Mouse (Mus musculus) megakaryocyte-erythroid progenitor cell, adult 5-6 weeks (primary cell): ENCODE results near the gene Mcts2. TPM values are rescaled to one million over a fixed set of nuclear protein-coding genes. Genes with fewer than 3 reads are reported as not detected.
"Not testable (repeated sequence)": the region's sequence is repeated elsewhere in the genome, so short reads cannot be mapped to it uniquely, and the experiment has no call there.

Source experiments
- ATAC-seq: replicated peaks from 2 replicates; pipeline ENCODE4 v1.8.0; 2016; ENCODE audit warnings: mild to moderate bottlenecking, inconsistent platforms; ENCODE audit not compliant: severe bottlenecking, poor library complexity, low FRiP score, low TSS enrichment
- total RNA-seq, 2 experiments: library from RNA; stranded (forward) in 1 of 2; stranded (reverse) in 1 of 2; fragments of 200-1000, 215-1000 nt in 1 of 2; fragments of >200 nt in 1 of 2; fragmentation: Nextera tagmentation in 1 of 2; gene quantifications; 2 replicates each; pipeline ENCODE4 v1.2.3; 2014 to 2017

Gene Mcts2
- 12.5 and 20.3 TPM in 2 replicates for total RNA-seq (2014; fragmentation: Nextera tagmentation)
- total RNA-seq (2017) = 5.8 and 6.2 TPM in 2 replicates

DNA sequence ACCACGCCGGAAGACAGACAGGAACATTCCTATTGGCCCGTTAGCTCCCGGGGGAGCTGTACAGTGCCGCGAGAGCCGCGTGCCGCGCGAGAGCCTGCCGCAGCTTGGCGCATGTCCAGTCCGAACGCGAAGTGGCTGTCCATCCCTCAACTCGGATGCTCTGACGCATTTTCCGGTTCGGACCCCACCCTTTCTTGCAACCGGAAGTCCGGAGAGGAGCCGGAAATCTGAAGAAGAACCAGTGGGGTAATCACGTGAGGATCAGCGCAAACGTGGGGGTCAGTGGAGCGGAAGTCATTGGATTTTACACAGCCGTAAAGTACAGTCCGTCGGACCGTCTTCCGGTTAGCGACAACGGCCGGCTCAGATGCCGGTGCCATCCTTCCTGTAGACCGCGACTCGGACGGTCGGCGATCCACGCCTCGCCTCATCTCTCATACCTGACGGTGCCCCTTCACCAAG lies at the start of gene Mcts2:
Gene Mcts2 (plus strand): TSS at position 230 of the 462 bp plus-strand sequence.
- no peak for ATAC-seq

DNA sequence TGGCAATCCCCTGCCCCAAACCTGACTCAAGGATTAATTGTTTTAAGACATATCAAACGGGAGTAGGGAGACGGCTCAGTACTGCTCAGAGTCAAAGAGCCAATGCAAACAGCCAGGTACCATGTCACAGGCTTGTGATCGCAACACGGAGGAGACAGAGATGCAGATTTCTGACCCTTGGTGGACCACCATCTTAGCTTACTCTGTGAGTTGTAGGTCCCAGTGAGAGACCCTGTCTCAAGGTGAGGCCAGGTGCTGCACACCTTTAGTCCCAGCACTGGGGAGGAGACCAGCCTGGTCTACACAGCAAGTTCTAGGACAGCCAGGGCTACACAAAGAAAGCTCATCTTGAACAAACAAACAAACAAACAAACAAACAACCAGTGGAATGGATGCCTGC lies 49.5 kb upstream of the Mcts2 start:
- ATAC-seq = no peak

DNA sequence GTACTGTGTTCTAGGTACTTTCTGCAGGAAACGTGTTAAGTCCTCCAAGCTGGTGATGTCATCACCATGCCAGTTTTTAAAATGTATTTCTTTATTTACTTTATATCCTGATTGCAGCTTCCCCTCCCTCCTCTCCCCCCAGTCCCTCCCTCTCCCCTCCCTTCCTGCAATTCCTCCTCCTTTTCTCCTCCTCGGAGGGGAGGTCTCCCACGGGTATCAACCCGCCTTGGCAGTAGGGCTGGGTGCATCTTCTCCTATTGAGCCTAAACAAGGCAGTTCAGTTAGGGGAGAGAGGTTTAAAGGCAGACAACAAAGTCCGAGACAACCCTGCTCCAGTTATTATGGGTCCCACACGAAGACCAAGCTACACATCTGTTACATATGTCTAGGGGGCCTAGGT lies 48.0 kb upstream of the Mcts2 start:
- ATAC-seq = no peak

DNA sequence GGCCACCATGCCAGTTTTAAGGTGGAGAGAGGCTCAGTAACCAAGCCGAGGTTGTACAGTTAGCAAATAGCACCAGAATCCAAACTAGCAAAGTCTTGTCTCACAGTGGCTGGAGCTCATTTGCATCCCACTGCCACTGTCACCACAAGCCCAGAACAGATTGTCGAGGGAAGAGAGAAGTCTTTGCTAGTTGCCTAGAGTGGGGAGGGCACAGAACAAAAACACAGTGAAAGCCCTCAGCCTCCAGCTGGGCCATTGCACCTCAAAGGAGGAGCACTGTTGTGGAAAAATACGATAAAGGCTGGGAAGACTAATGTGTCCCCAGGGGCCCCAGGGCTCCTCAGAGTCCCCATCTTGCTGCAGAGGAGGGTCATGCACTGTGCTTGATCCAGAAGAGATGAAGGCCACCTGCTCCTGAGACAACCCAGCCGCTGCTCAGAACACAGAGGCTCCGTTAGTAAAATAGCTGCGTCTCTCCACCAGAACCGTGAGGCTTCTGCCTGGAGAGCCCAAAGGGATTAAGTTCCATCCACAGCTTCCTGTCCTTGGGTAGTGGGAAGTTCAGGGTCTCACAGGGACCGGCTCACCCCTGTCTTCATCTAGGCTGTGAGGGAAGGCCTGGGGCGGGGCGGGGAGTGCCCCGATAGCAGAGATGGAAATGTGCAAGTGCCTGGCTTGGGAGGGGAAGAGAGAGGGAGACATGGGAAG lies 47.3 kb upstream of the Mcts2 start:
- no peak for ATAC-seq

GRCm38 (mm10) chr2:152652901-152653620 lies 33.8 kb upstream of the Mcts2 start:
- ATAC-seq = 0 out of 2 replicates have a peak, but pooled peaks have one; percentile 19

- ATAC-seq = no peak
Measured at GRCm38 (mm10) chr2:152653874-152654715, 32.7 kb upstream of the Mcts2 start.

DNA sequence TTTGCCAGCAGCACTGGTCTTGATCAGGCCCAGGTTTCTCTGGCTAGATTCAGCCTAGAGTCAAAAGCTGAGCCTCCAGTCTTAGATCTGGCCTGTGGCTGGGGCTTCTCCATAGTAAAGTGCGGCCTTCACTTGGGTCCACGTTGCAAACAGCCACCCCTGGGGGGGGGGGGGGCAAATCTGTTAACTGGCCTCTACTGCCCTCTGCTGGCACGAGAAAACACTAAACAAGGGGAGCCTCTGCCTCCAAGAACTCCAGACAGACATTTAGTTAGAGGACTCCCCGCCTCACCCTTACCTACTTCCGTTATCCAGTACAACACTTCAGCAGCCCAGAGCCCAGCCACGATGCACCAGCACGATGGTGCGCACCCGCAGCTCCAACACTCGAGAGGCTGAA lies 29.4 kb upstream of the Mcts2 start:
- ATAC-seq = 0 out of 2 replicates have a peak, but pooled peaks have one; percentile 9

- no peak for ATAC-seq
Measured at GRCm38 (mm10) chr2:152661163-152661562, 25.7 kb upstream of the Mcts2 start.

DNA sequence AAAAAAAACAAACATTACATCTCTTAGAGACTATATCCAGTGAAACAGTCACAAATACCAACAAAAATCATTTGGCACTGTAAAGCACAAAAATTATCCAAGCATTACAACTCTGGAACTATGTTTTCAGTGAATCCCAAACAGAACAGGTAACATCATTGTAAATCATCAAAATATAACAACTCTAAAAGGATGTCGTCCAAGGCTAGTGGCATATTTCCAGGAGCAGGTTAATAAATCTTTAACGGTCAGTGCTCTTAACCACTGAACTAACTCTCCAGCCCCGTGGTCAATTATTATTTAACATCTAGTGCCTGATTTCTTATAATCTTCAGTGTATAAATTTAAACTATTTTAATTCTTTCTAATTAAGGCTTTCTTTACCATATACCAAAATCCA lies 20.6 kb upstream of the Mcts2 start:
- ATAC-seq = not testable (repeated sequence)

- peak; percentile 81 for ATAC-seq
Measured at GRCm38 (mm10) chr2:152669256-152669638, 17.6 kb upstream of the Mcts2 start, which contains the start of gene H13. TSS of gene H13 (plus strand) at chr2:152669461.

DNA sequence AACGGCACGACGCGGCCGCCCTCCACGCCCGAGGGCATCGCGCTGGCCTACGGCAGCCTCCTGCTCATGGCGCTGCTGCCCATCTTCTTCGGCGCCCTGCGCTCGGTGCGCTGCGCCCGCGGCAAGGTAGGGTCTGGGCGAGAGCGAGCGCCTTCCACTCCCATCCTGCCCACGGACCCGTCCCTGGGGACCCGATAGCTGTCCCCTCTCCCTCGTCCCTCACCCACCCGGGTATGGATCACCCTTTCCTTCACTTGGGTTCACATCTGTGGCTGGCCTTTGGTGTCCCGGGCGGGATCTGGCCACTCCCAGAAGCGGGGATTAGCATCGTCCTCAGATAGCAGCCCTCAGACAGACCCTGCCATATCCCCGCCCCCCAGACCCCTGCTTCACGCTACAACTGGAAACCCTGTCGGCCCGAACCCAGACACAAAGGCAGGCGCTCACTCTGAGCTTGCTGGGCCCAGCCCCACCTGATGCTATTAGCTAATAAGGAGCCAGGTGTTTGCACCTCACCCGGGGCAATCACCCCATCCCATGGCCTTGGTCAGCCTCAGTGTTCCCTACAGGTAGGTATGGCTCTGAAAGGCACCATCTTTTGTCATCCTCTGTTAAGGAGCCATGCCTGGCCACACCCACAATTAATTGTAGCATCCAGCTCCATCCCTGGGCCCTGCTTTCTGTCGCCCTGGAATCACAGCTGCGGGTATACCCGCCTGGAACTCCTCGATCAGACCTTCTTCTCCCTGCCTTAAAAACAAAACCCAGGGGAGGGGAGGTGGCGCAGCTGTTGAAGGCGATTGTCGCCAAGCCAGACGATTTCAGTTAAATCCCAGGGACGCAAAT lies 17.0 kb upstream of the Mcts2 start:
- ATAC-seq = 0 out of 2 replicates have a peak, but pooled peaks have one; percentile 13

GRCm38 (mm10) chr2:152670983-152671641 lies 15.7 kb upstream of the Mcts2 start:
- peak; percentile 7; the same call in 1 of the 2 replicates for ATAC-seq

DNA sequence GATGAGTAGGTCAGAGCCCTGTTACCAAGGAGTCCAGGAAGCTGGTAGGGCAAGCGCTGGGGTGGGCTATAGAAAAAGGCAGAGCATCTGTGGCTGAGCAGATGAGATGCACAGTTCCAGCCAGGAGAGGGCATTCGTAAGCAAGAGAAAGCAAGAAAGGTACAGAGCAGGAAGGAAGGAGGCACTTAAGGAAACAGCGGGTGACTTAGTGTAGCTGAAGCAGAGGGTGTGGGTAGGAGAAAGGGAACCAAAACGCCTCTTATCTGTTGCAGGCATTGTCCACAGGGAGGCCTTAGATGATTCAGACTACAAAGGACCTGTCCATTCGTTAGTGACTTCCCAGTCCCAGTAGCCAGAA lies 15.2 kb upstream of the Mcts2 start:
- ATAC-seq = peak; percentile 68

DNA sequence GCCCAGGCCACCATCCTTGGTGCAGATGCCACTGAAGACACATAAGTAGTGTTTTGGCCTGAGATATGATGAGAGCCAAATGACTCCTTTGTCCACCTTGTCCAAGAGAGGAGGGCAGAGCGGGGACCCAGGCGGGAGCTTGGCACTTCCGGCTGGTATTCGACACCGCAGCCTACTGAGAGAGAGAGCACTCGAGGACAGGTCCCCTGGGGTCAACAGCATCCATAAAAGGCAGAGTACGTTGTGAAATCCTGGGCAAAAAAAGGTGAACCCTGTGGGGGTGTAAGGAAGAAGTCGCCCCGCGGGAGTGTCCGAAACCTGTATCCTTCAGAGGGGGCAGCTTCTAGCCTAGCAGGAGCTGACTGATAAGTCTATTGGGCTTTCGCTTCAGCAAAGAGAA lies 14.7 kb upstream of the Mcts2 start:
- no peak for ATAC-seq

DNA sequence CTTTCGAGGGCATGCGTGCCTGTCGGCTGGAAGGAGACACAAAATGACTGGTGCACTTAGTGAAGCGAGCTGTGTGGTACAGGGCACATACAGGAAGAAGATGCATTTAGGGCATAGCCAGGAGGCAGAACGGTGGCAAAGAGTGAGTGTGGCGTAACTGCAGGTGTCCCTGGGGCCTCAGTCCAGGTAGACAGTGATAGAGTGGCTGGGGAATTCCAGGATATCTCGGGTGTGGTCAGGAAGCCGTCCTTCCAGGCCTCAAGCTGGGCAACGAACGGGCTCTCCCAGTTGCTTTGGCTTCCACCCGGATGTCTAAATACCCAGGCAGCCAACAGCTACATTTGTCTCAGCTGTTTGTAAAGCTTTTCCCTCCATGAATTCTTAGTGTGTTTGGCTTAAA lies 12.7 kb upstream of the Mcts2 start:
- no peak for ATAC-seq

DNA sequence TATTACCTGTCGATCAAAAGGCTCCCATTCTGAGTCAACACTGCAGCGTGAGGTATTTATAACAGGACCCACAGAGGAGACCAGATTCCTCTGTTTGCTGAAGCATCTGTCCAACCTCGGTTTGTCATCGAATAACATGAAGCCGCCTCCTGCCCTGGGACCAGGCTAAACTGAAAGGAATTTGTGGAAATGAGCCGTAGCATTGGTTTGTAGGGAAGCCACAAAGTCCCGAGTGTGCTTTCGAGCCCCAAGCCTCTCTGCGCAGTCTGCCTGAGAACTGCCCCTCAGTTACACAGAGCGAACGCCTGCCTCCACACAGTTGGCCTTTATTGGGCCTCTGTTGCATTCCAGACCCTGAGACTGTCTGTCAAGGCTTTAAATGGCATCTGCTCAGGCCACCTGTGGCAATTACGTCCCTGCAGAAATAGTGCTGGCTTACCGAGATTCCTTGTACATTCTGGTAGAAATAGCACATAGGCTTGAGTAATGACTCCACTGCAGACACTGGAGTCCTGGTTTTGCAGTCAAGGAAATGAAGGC lies 11.5 kb upstream of the Mcts2 start:
- ATAC-seq = no peak

DNA sequence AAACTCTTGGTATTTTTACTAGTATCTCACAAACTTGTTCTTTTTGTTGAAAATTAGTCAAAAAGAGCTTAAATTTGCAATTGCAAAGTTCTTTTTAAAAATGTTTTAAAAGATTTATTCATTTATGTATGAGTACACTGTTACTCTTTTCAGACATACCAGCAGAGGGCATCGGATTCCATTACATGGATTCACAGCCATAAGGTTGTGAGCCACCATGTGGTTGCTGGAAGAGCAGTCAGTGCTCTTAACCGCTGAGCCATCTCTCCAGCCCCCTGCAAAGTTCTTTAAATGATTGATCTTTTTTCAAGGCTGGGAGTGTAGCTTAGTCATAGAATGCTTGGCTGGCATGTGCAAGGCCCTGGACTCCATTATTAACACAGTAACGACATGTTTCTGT lies 8.5 kb upstream of the Mcts2 start:
- peak; percentile 60; the same call in 1 of the 2 replicates for ATAC-seq

DNA sequence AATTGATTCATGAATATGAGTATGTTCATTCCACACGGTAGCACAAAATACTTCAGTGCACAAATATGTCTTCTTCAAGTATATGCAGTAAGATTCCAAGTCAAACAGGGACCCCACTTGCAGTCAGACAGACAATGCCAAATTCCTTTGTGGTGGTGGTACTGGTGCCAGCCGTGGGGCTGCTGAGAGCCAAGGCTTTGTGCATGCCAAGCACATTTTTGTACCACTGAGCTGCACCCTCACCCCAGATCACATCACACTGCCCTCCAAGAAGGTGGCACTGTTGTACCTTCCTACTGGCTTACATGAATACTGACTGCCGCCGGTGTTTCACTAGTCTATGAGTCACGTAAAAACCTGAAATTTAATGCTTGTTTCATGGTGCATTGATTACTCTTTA lies 7.9 kb upstream of the Mcts2 start:
- no peak for ATAC-seq
